Mouse (Mus musculus) kidney, postnatal 0 days (tissue): ENCODE measurements around the gene Padi4. TPM values are rescaled to one million over a fixed set of nuclear protein-coding genes. Genes with fewer than 3 reads are reported as not detected.

Source experiments
- ATAC-seq: fragments of 200-750 bp; cut with Nextera tagmentation; replicated peaks from 2 replicates; pipeline ENCODE4 v1.8.0; 2017; ENCODE audit warnings: low read depth, moderate number of reproducible peaks, moderate TSS enrichment, moderate library complexity; ENCODE audit not compliant: low FRiP score
- DNase-seq: peaks from one replicate; pipeline ENCODE4 v3.0.0-alpha.2; 2016; ENCODE audit warnings: low spot score
- H3K27ac ChIP-seq: fragments of 300-500 bp; sonication (generic); 2 replicates; pipeline ENCODE4 v1.5.1; 2014; ENCODE audit warnings: mild to moderate bottlenecking
- H3K27me3 ChIP-seq: fragments of 300-500 bp; sonication (generic); 2 replicates; pipeline ENCODE4 v1.6.1; 2014; ENCODE audit warnings: low read length, mixed read lengths; ENCODE audit not compliant: insufficient read depth
- H3K36me3 ChIP-seq: fragments of 300-500 bp; sonication (generic); 2 replicates; pipeline ENCODE4 v1.6.1; 2014; ENCODE audit warnings: low read length, mixed read lengths; ENCODE audit not compliant: insufficient read depth
- H3K4me1 ChIP-seq: fragments of 300-500 bp; sonication (generic); replicated peaks from 2 replicates; pipeline ENCODE4 v1.6.1; 2014; ENCODE audit warnings: antibody characterized with exemption, low read length, mixed read lengths; ENCODE audit not compliant: insufficient read depth
- H3K4me2 ChIP-seq: fragments of 300-500 bp; sonication (generic); 2 replicates; pipeline ENCODE4 v1.6.1; 2014; ENCODE audit warnings: mild to moderate bottlenecking, low read length, moderate library complexity, mixed read lengths
- H3K4me3 ChIP-seq: fragments of 300-500 bp; sonication (generic); replicated peaks from 2 replicates; pipeline ENCODE4 v1.5.1; 2014; ENCODE audit warnings: low read depth, low read length
- H3K9ac ChIP-seq: fragments of 300-500 bp; sonication (generic); 2 replicates; pipeline ENCODE4 v1.6.1; 2014; ENCODE audit warnings: low read depth, low read length
- H3K9me3 ChIP-seq: fragments of 300-500 bp; sonication (generic); replicated peaks from 2 replicates; pipeline ENCODE4 v1.6.1; 2016; ENCODE audit warnings: low read length, inconsistent platforms, mixed read lengths
- CTCF ChIP-seq: IDR thresholded peaks from 2 replicates; pipeline ENCODE4 v1.5.1; 2016; ENCODE audit warnings: antibody characterized with exemption, low read depth, mild to moderate bottlenecking, moderate library complexity
- WGBS: fragments of 180-500 bp; shearing (Covaris S2); extraction: QIAGEN DNeasy Blood & Tissue Kit; methylation state at CpG from one replicate; pipeline ENCODE4 v1.1.7; 2014; 5-methylcytosine and 5-hydroxymethylcytosine counted together
- polyA plus RNA-seq: library from polyadenylated mRNA; unstranded; fragments of >200 nt; fragmentation: Nextera tagmentation; extraction: Ambion mirVana; gene quantifications from 2 replicates; pipeline ENCODE4 v1.2.1, GENCODE M21; 2015

Padi4 gene
- polyA plus RNA-seq, 1 experiment from 2014 or later = 0.74 TPM

GRCm38 (mm10) chr4:140707615-140708014, 66.4 kb downstream of the Padi4 start:
- no peak overlapping the region for H3K4me3 ChIP-seq
- TF ChIP-seq CTCF = no peak

GRCm38 (mm10) chr4:140704166-140704565, 69.9 kb downstream of the Padi4 start:
- Histone ChIP-seq H3K27me3 (no peaks in the 10 kb centered on the region), H3K4me3 (no peak overlapping the region), H3K4me2 (peak overlapping the region; percentile 93), H3K9ac (no peak overlapping the region), H3K4me1 (peaks cover 15% of the 10 kb centered on the region; the same call in 1 of the 2 replicates), H3K27ac (0 out of 2 replicates have a peak overlapping the region, but pooled peaks have one; percentile 13), H3K36me3 (peaks cover 6% of the 10 kb centered on the region; the same call in 1 of the 2 replicates), H3K9me3 (no peaks in the 10 kb centered on the region)
- ATAC-seq = no peak
- TF ChIP-seq CTCF = no peak
- WGBS = 24% methylated on average over 4 of the region's 4 CpGs
- DNase-seq = no peak

More at GRCm38 (mm10) chr4:140707615-140708014, 66.4 kb downstream of the Padi4 start:
- H3K4me1 ChIP-seq = no peaks in the 10 kb centered on the region; the same call in 1 of the 2 replicates
- DNase-seq (no peak), ATAC-seq (no peak)
- no peak overlapping the region for H3K9ac ChIP-seq
- H3K36me3 ChIP-seq = peaks cover 32% of the 10 kb centered on the region
- no peak overlapping the region for H3K4me2 ChIP-seq
- H3K9me3 ChIP-seq = no peaks in the 10 kb centered on the region
- H3K27ac ChIP-seq = no peak overlapping the region
- WGBS = 73% methylated on average over 4 of the region's 4 CpGs
- H3K27me3 ChIP-seq = no peaks in the 10 kb centered on the region

DNA sequence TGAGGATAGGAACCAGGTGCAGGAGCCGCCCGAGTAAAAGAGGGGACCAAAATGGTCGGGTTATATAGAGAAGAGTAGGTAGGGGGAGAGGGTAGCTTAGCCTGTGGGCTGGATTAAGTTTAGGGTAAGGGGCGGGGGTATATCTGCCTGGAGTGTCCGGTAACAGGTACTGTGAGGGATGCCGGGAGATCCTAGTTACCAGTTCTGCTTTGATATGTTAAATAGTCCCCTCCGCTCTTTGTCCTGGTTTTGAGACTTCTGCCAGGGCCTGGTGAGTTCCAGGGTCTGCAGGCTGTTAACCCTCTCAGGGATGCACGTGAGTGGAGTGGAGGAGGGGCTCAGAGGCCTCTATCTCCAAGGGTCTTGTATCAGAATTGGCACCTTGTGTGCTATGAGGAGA, 70.4 kb downstream of the Padi4 start:
- no peak for DNase-seq
- Histone ChIP-seq H3K9me3 (no peaks in the 10 kb centered on the region), H3K4me1 (peaks cover 15% of the 10 kb centered on the region; the same call in 1 of the 2 replicates), H3K27ac (no peak overlapping the region), H3K4me3 (peak overlapping the region; percentile 89; the same call in 1 of the 2 replicates), H3K9ac (no peak overlapping the region), H3K4me2 (peak overlapping the region; percentile 93), H3K36me3 (0 out of 2 replicates have a peak, but pooled peaks cover under 1% of the 10 kb centered on the region), H3K27me3 (no peaks in the 10 kb centered on the region)
- no peak for ATAC-seq
- 17% methylated on average over 8 of the region's 8 CpGs for WGBS
- TF ChIP-seq CTCF = no peak

- H3K27ac ChIP-seq = peak overlapping the region; percentile 94
- ATAC-seq = peak; percentile 71
- DNase-seq = peak; percentile 82
- peaks cover 15% of the 10 kb centered on the region; the same call in 1 of the 2 replicates for H3K4me1 ChIP-seq
- no peaks in the 10 kb centered on the region for H3K9me3 ChIP-seq
- peak overlapping the region; percentile 89 for H3K4me3 ChIP-seq
- no peaks in the 10 kb centered on the region for H3K27me3 ChIP-seq
- H3K9ac ChIP-seq = peak overlapping the region; percentile 93
- under 1% methylated on average over 49 of the region's 68 CpGs for WGBS
- H3K4me2 ChIP-seq = peak overlapping the region; percentile 93
- no peaks in the 10 kb centered on the region for H3K36me3 ChIP-seq
- TF ChIP-seq CTCF = no peak
Observed at GRCm38 (mm10) chr4:140702611-140703327, 71.3 kb downstream of the Padi4 start.

DNA sequence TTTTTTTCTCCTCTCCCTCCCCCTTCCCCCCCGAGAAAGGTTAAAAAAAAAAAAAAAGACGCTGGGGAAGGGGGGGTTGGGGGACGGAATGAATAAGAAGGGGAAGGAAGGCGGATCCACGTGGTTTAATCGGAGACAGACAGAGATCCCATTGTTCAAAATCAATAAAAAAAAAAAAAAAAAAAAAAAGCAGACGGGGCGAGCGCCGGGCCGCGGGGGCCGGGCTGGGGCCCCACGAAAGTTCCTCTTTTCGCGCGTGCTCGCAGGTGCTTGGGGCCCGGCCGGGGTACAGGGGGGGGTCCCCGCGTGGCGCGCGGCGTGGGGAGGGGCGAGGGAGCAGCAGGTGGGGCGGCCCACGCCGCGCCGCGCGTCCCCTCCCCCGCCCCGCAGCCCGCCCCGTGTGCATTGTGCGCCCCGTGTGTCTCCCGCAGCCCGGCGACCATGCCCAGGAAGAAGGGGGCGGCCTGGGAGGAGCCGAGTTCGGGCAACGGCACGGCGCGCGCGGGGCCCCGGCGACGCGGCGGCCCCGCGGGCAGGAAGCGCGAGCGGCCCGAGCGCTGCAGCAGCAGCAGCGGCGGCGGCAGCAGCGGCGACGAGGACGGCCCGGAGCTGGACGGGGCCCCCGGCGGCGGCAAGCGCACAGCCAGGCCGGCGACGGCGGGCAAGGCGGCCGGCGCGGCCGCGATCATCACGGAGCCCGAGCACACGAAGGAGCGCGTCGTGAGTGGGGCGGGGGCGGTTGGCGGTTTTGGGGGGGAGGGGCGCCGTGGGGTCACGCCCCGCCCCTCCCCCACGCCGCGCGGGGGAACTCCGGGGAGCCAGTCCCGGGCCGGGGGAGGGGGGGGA, 72.1 kb downstream of the Padi4 start:
- Histone ChIP-seq H3K4me3 (peak overlapping the region; percentile 89), H3K4me1 (peaks cover 15% of the 10 kb centered on the region; the same call in 1 of the 2 replicates), H3K4me2 (peak overlapping the region; percentile 93), H3K9me3 (no peaks in the 10 kb centered on the region), H3K36me3 (no peaks in the 10 kb centered on the region), H3K9ac (peak overlapping the region; percentile 93), H3K27me3 (no peaks in the 10 kb centered on the region), H3K27ac (peak overlapping the region; percentile 94)
- WGBS = 1% methylated on average over 64 of the region's 107 CpGs
- ATAC-seq (0 out of 2 replicates have a peak, but pooled peaks have one; percentile 6), DNase-seq (peak; percentile 53)
- no peak for TF ChIP-seq CTCF

- H3K36me3 ChIP-seq = no peaks in the 10 kb centered on the region
- peak overlapping the region; percentile 89 for H3K4me3 ChIP-seq
- H3K27ac ChIP-seq = peak overlapping the region; percentile 94
- DNase-seq (peak; percentile 89), ATAC-seq (peak; percentile 74)
- H3K4me2 ChIP-seq = peak overlapping the region; percentile 93
- whole genome bisulfite sequencing = under 1% methylated on average over 59 of the region's 61 CpGs
- H3K9me3 ChIP-seq = no peaks in the 10 kb centered on the region
- TF ChIP-seq CTCF = peak; percentile 32; the same call in 1 of the 2 replicates
- H3K27me3 ChIP-seq = no peaks in the 10 kb centered on the region
- H3K4me1 ChIP-seq = peaks cover 15% of the 10 kb centered on the region; the same call in 1 of the 2 replicates
- H3K9ac ChIP-seq = peak overlapping the region; percentile 93
Observed at GRCm38 (mm10) chr4:140701049-140701715, 72.9 kb downstream of the Padi4 start.
